Mouse (Mus musculus): ENCODE measurements around the gene Yaf2.
"Not testable (repeated sequence)": the region's sequence is repeated elsewhere in the genome, so short reads cannot be mapped to it uniquely, and the experiment has no call there.

Yaf2 gene

DNA sequence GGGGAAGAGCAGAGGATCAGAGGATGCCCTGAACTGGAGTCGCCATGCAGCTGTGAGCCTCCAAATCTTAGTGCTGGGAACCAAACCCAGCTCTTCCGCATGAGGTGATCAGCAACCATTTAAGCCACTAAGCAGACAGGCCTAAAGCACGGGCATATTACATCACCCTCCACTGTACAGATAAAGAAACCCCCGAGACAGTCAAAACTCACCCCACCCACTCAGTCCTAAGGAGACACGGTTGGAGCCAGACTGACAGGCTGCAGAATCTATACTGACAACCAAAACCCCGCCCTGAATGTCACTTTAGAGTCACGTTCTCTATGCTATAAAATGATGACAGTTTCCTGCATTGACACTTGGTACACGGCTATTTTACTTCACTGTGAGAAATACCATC, 83.6 kb downstream of the Yaf2 start:
- no peak for DNase-seq (ENCODE audit: low spot score)

DNA sequence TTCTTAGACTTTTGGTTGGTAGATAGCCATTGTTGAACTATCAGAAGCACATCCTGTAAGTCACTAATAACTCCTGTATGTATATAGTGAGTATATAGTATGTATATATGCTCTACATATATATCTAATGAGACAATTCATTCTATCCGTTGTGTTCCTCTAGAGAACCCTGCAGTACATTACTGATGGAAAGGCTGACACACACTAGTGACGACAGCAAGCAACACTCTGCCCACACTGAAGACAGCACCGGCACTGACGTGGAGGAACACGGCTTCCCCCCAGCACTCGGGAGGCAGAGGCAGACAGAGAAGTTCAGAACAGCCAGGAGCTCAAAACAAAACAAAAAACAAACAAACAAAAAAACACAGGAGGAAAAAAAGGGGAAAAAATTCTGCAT, 84.3 kb downstream of the Yaf2 start:
- DNase-seq (ENCODE audit: low spot score) = no peak

DNA sequence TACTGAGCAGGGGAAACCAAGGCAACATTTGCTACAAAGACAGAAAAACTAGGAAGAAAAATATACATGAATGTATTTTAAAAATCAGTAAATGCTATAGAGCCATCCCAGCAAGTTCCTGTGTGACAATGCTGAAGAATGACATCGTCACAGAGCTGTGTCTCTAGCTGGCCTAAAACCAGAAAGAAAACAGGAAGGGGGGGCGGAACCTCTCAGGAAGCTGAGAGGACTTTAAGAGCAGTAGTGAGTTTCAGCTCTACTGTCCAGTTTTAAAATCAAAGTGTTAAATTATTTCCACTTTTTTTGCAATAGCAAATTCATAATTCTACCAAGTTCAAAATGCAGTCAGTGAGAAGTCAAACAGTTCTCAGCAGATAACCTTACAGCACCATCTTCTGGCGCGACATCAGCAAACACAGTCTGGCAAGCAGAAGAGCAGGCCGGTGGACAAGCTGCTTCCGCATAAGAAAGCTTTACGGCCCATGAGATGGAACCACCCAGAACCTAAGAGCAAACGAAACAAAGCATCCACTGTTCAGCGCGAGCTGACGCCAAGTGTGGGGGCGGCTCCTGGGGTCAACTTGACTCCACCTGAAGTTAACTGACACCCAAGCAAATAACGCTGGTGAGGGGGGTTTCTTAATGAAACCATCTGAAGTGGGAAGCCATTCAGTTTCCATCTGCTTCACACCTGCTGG, 85.0 kb downstream of the Yaf2 start:
- no peak for DNase-seq (ENCODE audit: low spot score)

- no peak for DNase-seq (ENCODE audit: low spot score)
Measured at GRCm38 (mm10) chr15:93243202-93243601, 93.5 kb downstream of the Yaf2 start.

- not testable (repeated sequence) for DNase-seq (ENCODE audit: low spot score)
Measured at GRCm38 (mm10) chr15:93236456-93236855, 100.3 kb downstream of the Yaf2 start.

Data from ovary, postnatal 36 days (tissue).